Mouse (Mus musculus): ENCODE measurements at regions not wholly inside any gene's neighbourhood (a gene's known extent, or its start where the extent isn't known, plus 50 kb on each side); places are given as distances from the start of the nearest gene placed in this dataset.

- DNase-seq (ENCODE audit: low read depth, low spot score), result peak; percentile 41
Observed at GRCm38 (mm10) chr17:83276000-83276891, 61.2 kb downstream of the Pkdcc start.

- peak; percentile 52 for DNase-seq (ENCODE audit: low read depth, low spot score)
Observed at GRCm38 (mm10) chr17:83277117-83277947, 62.2 kb downstream of the Pkdcc start.

GRCm38 (mm10) chr17:83277948-83278924 is 63.1 kb downstream of the Pkdcc start:
- DNase-seq (ENCODE audit: low read depth, low spot score), result no peak

GRCm38 (mm10) chr17:83283328-83283727 is 67.4 kb upstream of the Eml4 start:
- no peak for DNase-seq (ENCODE audit: low read depth, low spot score)

- no peak for DNase-seq (ENCODE audit: low read depth, low spot score)
Observed at GRCm38 (mm10) chr17:83287381-83288142, 63.2 kb upstream of the Eml4 start.

- DNase-seq (ENCODE audit: low read depth, low spot score), result peak; percentile 54
Observed at GRCm38 (mm10) chr17:83288143-83288492, 62.6 kb upstream of the Eml4 start.

GRCm38 (mm10) chr17:83295526-83296238 is 55.0 kb upstream of the Eml4 start:
- DNase-seq (ENCODE audit: low read depth, low spot score), result no peak

- no peak for DNase-seq (ENCODE audit: low read depth, low spot score)
Observed at GRCm38 (mm10) chr17:83297379-83298121, 53.2 kb upstream of the Eml4 start.

Data from telencephalon, adult 2 months (tissue).